Mouse (Mus musculus) liver, embryonic 14.5 days (tissue): ENCODE data around the gene Olfr218. TPM values are rescaled to one million over a fixed set of nuclear protein-coding genes. Genes with fewer than 3 reads are reported as not detected.
"Not testable (repeated sequence)": the region's sequence is repeated elsewhere in the genome, so short reads cannot be mapped to it uniquely, and the experiment has no call there.

Experiments
- ATAC-seq: fragments of 200-750 bp; cut with Nextera tagmentation; 2 replicates; pipeline ENCODE4 v1.8.0; 2017; ENCODE audit warnings: moderate number of reproducible peaks, mild to moderate bottlenecking, moderate library complexity; ENCODE audit not compliant: insufficient read depth
- DNase-seq, 3 experiments: peaks; one replicate each; pipeline ENCODE4 v3.0.0-alpha.2; 2012 to 2013; ENCODE audit warnings: low read depth in 3 of 3, low spot score in 3 of 3
- H3K27ac ChIP-seq: fragments of 300-500 bp; sonication (generic); 2 replicates; pipeline ENCODE4 v1.5.1; 2014; ENCODE audit warnings: moderate library complexity, mild to moderate bottlenecking, control low read depth, inconsistent platforms
- H3K27me3 ChIP-seq: fragments of 300-500 bp; sonication (generic); 2 replicates; pipeline ENCODE4 v1.6.1; 2014; ENCODE audit warnings: mild to moderate bottlenecking, low read length, moderate library complexity; ENCODE audit not compliant: control insufficient read depth, insufficient read depth
- H3K36me3 ChIP-seq: fragments of 300-500 bp; sonication (generic); replicated peaks from 2 replicates; pipeline ENCODE4 v1.6.1; 2014; ENCODE audit warnings: low read depth; ENCODE audit not compliant: control insufficient read depth, insufficient read depth
- H3K4me1 ChIP-seq, 2 experiments: fragments of 200-500 bp in 1 of 2; fragments of 300-500 bp in 1 of 2; sonication (generic) in 1 of 2; replicated peaks; 2 replicates each; pipeline ENCODE4 v1.6.1; 2012 to 2014; ENCODE audit warnings: antibody characterized with exemption in 1 of 2, inconsistent platforms in 1 of 2, low read length in 1 of 2; ENCODE audit not compliant: control insufficient read depth in 2 of 2, insufficient read depth in 2 of 2
- H3K4me2 ChIP-seq: fragments of 300-500 bp; sonication (generic); 2 replicates; pipeline ENCODE4 v1.6.1; 2014; ENCODE audit warnings: low read depth, mild to moderate bottlenecking, control low read depth, moderate library complexity
- H3K4me3 ChIP-seq, 2 experiments: fragments of 200-500 bp in 1 of 2; fragments of 300-500 bp in 1 of 2; sonication (generic) in 1 of 2; 2 replicates each; pipeline ENCODE4 v1.5.1; 2012 to 2014; ENCODE audit warnings: low read depth in 2 of 2, low read length in 2 of 2, mild to moderate bottlenecking in 2 of 2, control low read depth in 1 of 2, inconsistent platforms in 1 of 2, moderate library complexity in 1 of 2; ENCODE audit not compliant: insufficient read depth in 1 of 2
- H3K9ac ChIP-seq: fragments of 300-500 bp; sonication (generic); replicated peaks from 2 replicates; pipeline ENCODE4 v1.6.1; 2014; ENCODE audit warnings: mild to moderate bottlenecking, control low read depth, moderate library complexity
- H3K9me3 ChIP-seq: fragments of 300-500 bp; sonication (generic); 2 replicates; pipeline ENCODE4 v1.6.1; 2016; ENCODE audit warnings: low read length, mixed read lengths; ENCODE audit not compliant: control insufficient read depth
- CTCF ChIP-seq: IDR thresholded peaks from 2 replicates; pipeline ENCODE4 v1.5.1; 2016; ENCODE audit warnings: antibody characterized with exemption, low read depth, control low read depth
- EP300 ChIP-seq: IDR thresholded peaks from 2 replicates; pipeline ENCODE4 v1.6.1; 2016; ENCODE audit warnings: antibody characterized with exemption, low read depth
- WGBS: fragments of 180-500 bp; shearing (Covaris S2); extraction: QIAGEN DNeasy Blood & Tissue Kit; methylation state at CpG from one replicate; pipeline ENCODE4 v1.1.7; 2014; ENCODE audit not compliant: insufficient replicate concordance; 5-methylcytosine and 5-hydroxymethylcytosine counted together
- polyA plus RNA-seq, 2 experiments: library from polyadenylated mRNA; depleted of rRNA in 1 of 2; stranded (reverse) in 1 of 2; unstranded in 1 of 2; fragments of >200 nt; fragmentation: Nextera tagmentation in 1 of 2; extraction: Ambion mirVana in 1 of 2; gene quantifications; 2 replicates each; pipeline versions ENCODE4 v1.2.1 to v1.2.3; 2012 to 2014

Gene Olfr218
- polyA plus RNA-seq, 2 experiments, result not detected

DNA sequence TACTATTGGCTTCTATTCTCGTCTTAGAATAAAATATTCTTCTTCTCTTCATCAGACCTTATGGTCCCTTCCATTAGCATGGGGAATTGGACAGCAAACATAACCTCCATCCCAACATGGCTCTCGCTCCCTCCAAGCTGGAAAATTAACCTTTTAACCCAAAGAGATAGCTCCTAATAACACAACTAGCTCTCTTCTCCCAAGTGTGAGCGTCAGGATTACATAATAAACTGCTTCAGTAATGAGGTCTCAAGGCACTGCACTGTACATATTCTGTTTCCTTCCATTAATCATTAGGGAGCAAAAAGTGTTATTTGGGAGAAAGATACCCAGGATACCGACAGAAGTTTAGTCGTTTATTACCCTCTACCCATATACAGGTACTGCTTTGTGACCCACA is 14.5 kb downstream of the Olfr218 start, which contains the start of gene Olfr1404:
Olfr1404 (plus strand) TSS at position 301 of the 400 bp plus-strand sequence.
- H3K9me3 ChIP-seq, result no peaks in the 10 kb centered on the region

GRCm38 (mm10) chr1:173216481-173216880 is 18.9 kb downstream of the Olfr218 start:
- Histone ChIP-seq H3K9ac (no peak overlapping the region), H3K4me2 (no peak overlapping the region), H3K27me3 (no peaks in the 10 kb centered on the region), H3K9me3 (no peaks in the 10 kb centered on the region), H3K27ac (no peak overlapping the region), H3K4me3 (no peak overlapping the region), H3K4me1 (no peaks in the 10 kb centered on the region), H3K36me3 (no peaks in the 10 kb centered on the region)
- WGBS, result 73% methylated on average over 3 of the region's 3 CpGs
- no peak for DNase-seq
- ATAC-seq, result no peak
- no peak for TF ChIP-seq EP300
- no peak for TF ChIP-seq CTCF

More for the DNA sequence above, 14.5 kb downstream of the Olfr218 start, which contains the start of gene Olfr1404:
- no peak for DNase-seq
- no peak for ATAC-seq
- Histone ChIP-seq H3K4me1 (no peaks in the 10 kb centered on the region), H3K4me3 (no peak within 1 kb of the TSS), H3K36me3 (no peaks in the 10 kb centered on the region), H3K9ac (no peak within 1 kb of the TSS), H3K27me3 (no peaks in the 10 kb centered on the region), H3K27ac (no peak within 1 kb of the TSS), H3K4me2 (no peak within 1 kb of the TSS)
- WGBS, result 55% methylated on average over 5 of the region's 5 CpGs
- TF ChIP-seq EP300 (no peak), CTCF (no peak)

GRCm38 (mm10) chr1:173227081-173227480 is 29.5 kb downstream of the Olfr218 start, which contains the start of gene Fcer1a:
TSS of gene Fcer1a (minus strand) at chr1:173227214.
- TF ChIP-seq EP300, result no peak
- TF ChIP-seq CTCF, result no peak
- ATAC-seq, result no peak
- 37% methylated on average over 2 of the region's 2 CpGs for WGBS
- Histone ChIP-seq H3K9me3 (no peaks in the 10 kb centered on the region), H3K27ac (no peak within 1 kb of the TSS), H3K4me3 (no peak within 1 kb of the TSS), H3K36me3 (no peaks in the 10 kb centered on the region), H3K9ac (no peak within 1 kb of the TSS), H3K4me1 (no peaks in the 10 kb centered on the region), H3K27me3 (no peaks in the 10 kb centered on the region), H3K4me2 (no peak within 1 kb of the TSS)
- no peak for DNase-seq

- WGBS, result 52% methylated on average over 1 of the region's 1 CpGs
- not testable (repeated sequence) for H3K36me3 ChIP-seq, H3K27ac ChIP-seq
Observed at GRCm38 (mm10) chr1:173237004-173237403, 39.4 kb downstream of the Olfr218 start.

GRCm38 (mm10) chr1:173249888-173250287 is 52.3 kb downstream of the Olfr218 start:
- ATAC-seq (no peak), DNase-seq (no peak)
- no peak for TF ChIP-seq EP300
- no peak for TF ChIP-seq CTCF
- Histone ChIP-seq H3K9ac (no peak overlapping the region), H3K27me3 (no peaks in the 10 kb centered on the region), H3K9me3 (no peaks in the 10 kb centered on the region), H3K4me1 (no peaks in the 10 kb centered on the region), H3K4me3 (no peak overlapping the region), H3K4me2 (no peak overlapping the region), H3K36me3 (no peaks in the 10 kb centered on the region), H3K27ac (no peak overlapping the region)
- 74% methylated on average over 3 of the region's 3 CpGs for WGBS

More at GRCm38 (mm10) chr1:173237004-173237403, 39.4 kb downstream of the Olfr218 start:
- DNase-seq, H3K4me1 ChIP-seq, H3K4me2 ChIP-seq, H3K27me3 ChIP-seq, H3K9me3 ChIP-seq, H3K4me3 ChIP-seq, H3K9ac ChIP-seq, ATAC-seq: not testable (repeated sequence)

Other genes starting within 250 kb of the Olfr218 start
- not detected in 2 replicates for gene Olfr16, start 247.4 kb upstream of the Olfr218 start, polyA plus RNA-seq (2012; rRNA removed)
- gene Olfr16, start 247.4 kb upstream of the Olfr218 start, polyA plus RNA-seq (2014; fragmentation: Nextera tagmentation; extraction: Ambion mirVana), result not detected in 2 replicates
- not detected in 2 replicates for gene Olfr1408, start 60.4 kb upstream of the Olfr218 start, polyA plus RNA-seq (2012; rRNA removed)
- gene Olfr1408, start 60.4 kb upstream of the Olfr218 start, polyA plus RNA-seq (2014; fragmentation: Nextera tagmentation; extraction: Ambion mirVana), result not detected in 2 replicates
- gene Olfr1406, start 7.2 kb upstream of the Olfr218 start, polyA plus RNA-seq (2012; rRNA removed), result not detected in 2 replicates
- not detected in 2 replicates for gene Olfr1406, start 7.2 kb upstream of the Olfr218 start, polyA plus RNA-seq (2014; fragmentation: Nextera tagmentation; extraction: Ambion mirVana)
- gene Olfr1404, start 14.6 kb downstream of the Olfr218 start, polyA plus RNA-seq (2012; rRNA removed), result not detected in 2 replicates
- not detected in 2 replicates for gene Olfr1404, start 14.6 kb downstream of the Olfr218 start, polyA plus RNA-seq (2014; fragmentation: Nextera tagmentation; extraction: Ambion mirVana)
- 0.09 TPM in 1 of 2 replicates, not detected in the other for gene Fcer1a, start 29.4 kb downstream of the Olfr218 start, polyA plus RNA-seq (2012; rRNA removed)
- 0.33 TPM in 1 of 2 replicates, not detected in the other for gene Fcer1a, start 29.4 kb downstream of the Olfr218 start, polyA plus RNA-seq (2014; fragmentation: Nextera tagmentation; extraction: Ambion mirVana)
- gene Olfr418, start 68.2 kb downstream of the Olfr218 start, polyA plus RNA-seq (2012; rRNA removed), result not detected in 2 replicates
- gene Olfr418, start 68.2 kb downstream of the Olfr218 start, polyA plus RNA-seq (2014; fragmentation: Nextera tagmentation; extraction: Ambion mirVana), result not detected in 2 replicates
- not detected in 2 replicates for gene Mptx2, start 80.0 kb downstream of the Olfr218 start, polyA plus RNA-seq (2012; rRNA removed)
- not detected in 2 replicates for gene Mptx2, start 80.0 kb downstream of the Olfr218 start, polyA plus RNA-seq (2014; fragmentation: Nextera tagmentation; extraction: Ambion mirVana)
- gene Ackr1, start 135.9 kb downstream of the Olfr218 start, polyA plus RNA-seq (2012; rRNA removed), result 53.0 and 70.6 TPM in 2 replicates
- gene Ackr1, start 135.9 kb downstream of the Olfr218 start, polyA plus RNA-seq (2014; fragmentation: Nextera tagmentation; extraction: Ambion mirVana), result 76.9 and 84.9 TPM in 2 replicates
- gene Aim2, start 153.1 kb downstream of the Olfr218 start, polyA plus RNA-seq (2012; rRNA removed), result 3.2 and 4.4 TPM in 2 replicates
- gene Aim2, start 153.1 kb downstream of the Olfr218 start, polyA plus RNA-seq (2014; fragmentation: Nextera tagmentation; extraction: Ambion mirVana), result 1.7 and 3.3 TPM in 2 replicates
- 0.42 and 0.44 TPM in 2 replicates for gene Cadm3, start 169.9 kb downstream of the Olfr218 start, polyA plus RNA-seq (2012; rRNA removed)
- gene Cadm3, start 169.9 kb downstream of the Olfr218 start, polyA plus RNA-seq (2014; fragmentation: Nextera tagmentation; extraction: Ambion mirVana), result 0.87 and 0.89 TPM in 2 replicates